Mouse (Mus musculus) thymus, adult 2 months (tissue): ENCODE measurements at regions not wholly inside any gene's neighbourhood (a gene's known extent, or its start where the extent isn't known, plus 50 kb on each side); places are given as distances from the start of the nearest gene placed in this dataset.

Source experiments
- CTCF ChIP-seq: fragments of 200-500 bp; IDR thresholded peaks from 2 replicates; pipeline ENCODE4 v1.5.1; 2012; ENCODE audit warnings: mild to moderate bottlenecking, control low read depth, low read length, moderate library complexity, borderline replicate concordance; ENCODE audit not compliant: control insufficient read depth, poor library complexity, insufficient read depth; ENCODE audit errors: extremely low read depth
- POLR2A ChIP-seq: fragments of 200-500 bp; IDR thresholded peaks from 2 replicates; pipeline ENCODE4 v1.6.1; 2012; ENCODE audit warnings: mild to moderate bottlenecking, low read length, control low read depth, moderate library complexity; ENCODE audit not compliant: control insufficient read depth, poor library complexity, insufficient read depth; ENCODE audit errors: extremely low read depth

GRCm38 (mm10) chr1:7533506-7533905 lies 2725.8 kb downstream of the Gm37988 start:
- TF ChIP-seq CTCF (no peak), POLR2A (no peak)
